Mouse (Mus musculus) forebrain, postnatal 0 days (tissue): Measurements from ENCODE around the gene Olfr906. TPM values are rescaled to one million over a fixed set of nuclear protein-coding genes. Genes with fewer than 3 reads are reported as not detected.

Source experiments
- ATAC-seq: fragments of 200-750 bp; cut with Nextera tagmentation; 2 replicates; pipeline ENCODE4 v1.8.0; 2017; ENCODE audit warnings: mild to moderate bottlenecking, moderate library complexity
- DNase-seq: peaks from one replicate; pipeline ENCODE4 v3.0.0-alpha.2; 2015
- H3K27ac ChIP-seq: fragments of 300-500 bp; sonication (generic); 2 replicates; pipeline ENCODE4 v1.5.1; 2014; ENCODE audit warnings: low read depth, mild to moderate bottlenecking, antibody characterized with exemption, low read length, moderate library complexity, mixed read lengths
- H3K27me3 ChIP-seq: fragments of 300-500 bp; sonication (generic); 2 replicates; pipeline ENCODE4 v1.6.1; 2014; ENCODE audit warnings: mild to moderate bottlenecking, low read length, mixed read lengths; ENCODE audit not compliant: insufficient read depth
- H3K36me3 ChIP-seq: fragments of 300-500 bp; sonication (generic); 2 replicates; pipeline ENCODE4 v1.6.1; 2014; ENCODE audit warnings: mild to moderate bottlenecking, moderate library complexity; ENCODE audit not compliant: insufficient read depth
- H3K4me1 ChIP-seq: fragments of 300-500 bp; sonication (generic); 2 replicates; pipeline ENCODE4 v1.6.1; 2014; ENCODE audit warnings: antibody characterized with exemption; ENCODE audit not compliant: insufficient read depth
- H3K4me2 ChIP-seq: fragments of 300-500 bp; sonication (generic); 2 replicates; pipeline ENCODE4 v1.6.1; 2014; ENCODE audit warnings: low read depth, mild to moderate bottlenecking, moderate library complexity
- H3K4me3 ChIP-seq: fragments of 300-500 bp; sonication (generic); 2 replicates; pipeline ENCODE4 v1.5.1; 2014; ENCODE audit warnings: low read depth, low read length, mixed read lengths
- H3K9ac ChIP-seq: fragments of 300-500 bp; sonication (generic); 2 replicates; pipeline ENCODE4 v1.6.1; 2014; ENCODE audit warnings: mild to moderate bottlenecking
- H3K9me3 ChIP-seq: fragments of 300-500 bp; sonication (generic); 2 replicates; pipeline ENCODE4 v1.6.1; 2016; ENCODE audit warnings: low read length
- CTCF ChIP-seq: sonication (generic); IDR thresholded peaks from 2 replicates; pipeline ENCODE4 v1.5.1; 2016; ENCODE audit warnings: antibody characterized with exemption, control low read depth, low read depth
- WGBS: fragments of 180-500 bp; shearing (Covaris S2); extraction: QIAGEN DNeasy Blood & Tissue Kit; methylation state at CpG from one replicate; pipeline ENCODE4 v1.1.7; 2014; 5-methylcytosine and 5-hydroxymethylcytosine counted together
- polyA plus RNA-seq: library from polyadenylated mRNA; unstranded; fragments of >200 nt; fragmentation: Nextera tagmentation; extraction: Ambion mirVana; gene quantifications from 2 replicates; pipeline ENCODE4 v1.2.1, GENCODE M21; 2015
- total RNA-seq: library from RNA; depleted of rRNA; stranded (reverse); fragments of >200 nt; gene quantifications from 2 replicates; pipeline ENCODE4 v1.2.3, GENCODE M21; 2014; rRNA removed

Gene Olfr906
- total and polyA plus RNA-seq, 2 experiments from 2014 or later, result not detected

DNA sequence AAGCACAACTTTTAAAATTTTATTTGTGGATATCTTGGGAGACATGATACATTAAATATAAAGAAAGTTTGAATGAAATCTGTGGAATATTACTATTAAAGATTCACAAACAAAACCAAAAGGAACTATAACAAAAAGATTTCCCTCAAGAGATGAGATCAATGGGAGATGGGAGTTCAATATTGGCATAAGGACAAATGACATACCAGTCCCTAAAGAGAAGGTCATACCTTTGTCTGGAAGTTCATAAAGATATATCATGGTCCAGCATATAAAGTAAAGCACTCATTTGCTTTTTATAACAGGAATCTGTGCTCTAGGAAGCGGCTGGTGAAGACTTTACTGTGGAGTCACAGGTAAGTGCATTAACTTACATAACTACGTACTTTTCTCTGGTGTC, 50.7 kb downstream of the Olfr906 start, which contains the start of gene Olfr910:
Olfr910 (plus strand) TSS at position 301 of the 400 bp plus-strand sequence.
- no peak for TF ChIP-seq CTCF
- H3K27me3 ChIP-seq, result no peaks in the 10 kb centered on the region
- DNase-seq, result no peak
- no peaks in the 10 kb centered on the region for H3K9me3 ChIP-seq
- no peak for ATAC-seq
- no peaks in the 10 kb centered on the region for H3K4me1 ChIP-seq
- no peak within 1 kb of the TSS for H3K9ac ChIP-seq
- no peak within 1 kb of the TSS for H3K4me2 ChIP-seq
- no peak within 1 kb of the TSS for H3K4me3 ChIP-seq
- WGBS, result 97% methylated on average over 2 of the region's 2 CpGs
- H3K36me3 ChIP-seq, result no peaks in the 10 kb centered on the region
- H3K27ac ChIP-seq, result no peak within 1 kb of the TSS

Other genes starting within 250 kb of the Olfr906 start
- gene Olfr143, start 234.3 kb upstream of the Olfr906 start, total RNA-seq, result not detected in 2 replicates
- gene Olfr143, start 234.3 kb upstream of the Olfr906 start, polyA plus RNA-seq, result not detected in 2 replicates
- gene Olfr895, start 219.2 kb upstream of the Olfr906 start, total RNA-seq, result not detected in 2 replicates
- gene Olfr895, start 219.2 kb upstream of the Olfr906 start, polyA plus RNA-seq, result not detected in 2 replicates
- not detected in 2 replicates for gene Olfr896-ps1, start 196.0 kb upstream of the Olfr906 start, total RNA-seq
- not detected in 2 replicates for gene Olfr896-ps1, start 196.0 kb upstream of the Olfr906 start, polyA plus RNA-seq
- not detected in 2 replicates for gene Olfr25, start 158.0 kb upstream of the Olfr906 start, total RNA-seq
- not detected in 2 replicates for gene Olfr25, start 158.0 kb upstream of the Olfr906 start, polyA plus RNA-seq
- not detected in 2 replicates for gene Olfr898, start 138.7 kb upstream of the Olfr906 start, total RNA-seq
- gene Olfr898, start 138.7 kb upstream of the Olfr906 start, polyA plus RNA-seq, result not detected in 2 replicates
- not detected in 2 replicates for gene Olfr250, start 120.2 kb upstream of the Olfr906 start, total RNA-seq
- not detected in 2 replicates for gene Olfr250, start 120.2 kb upstream of the Olfr906 start, polyA plus RNA-seq
- not detected in 2 replicates for gene Olfr251, start 110.0 kb upstream of the Olfr906 start, total RNA-seq
- not detected in 2 replicates for gene Olfr251, start 110.0 kb upstream of the Olfr906 start, polyA plus RNA-seq
- not detected in 2 replicates for gene Olfr147, start 85.4 kb upstream of the Olfr906 start, total RNA-seq
- not detected in 2 replicates for gene Olfr147, start 85.4 kb upstream of the Olfr906 start, polyA plus RNA-seq
- gene Olfr901, start 57.6 kb upstream of the Olfr906 start, total RNA-seq, result not detected in 2 replicates
- gene Olfr901, start 57.6 kb upstream of the Olfr906 start, polyA plus RNA-seq, result not detected in 2 replicates
- gene Olfr902, start 39.4 kb upstream of the Olfr906 start, total RNA-seq, result not detected in 2 replicates
- gene Olfr902, start 39.4 kb upstream of the Olfr906 start, polyA plus RNA-seq, result not detected in 2 replicates
- gene Olfr904, start 23.9 kb upstream of the Olfr906 start, total RNA-seq, result not detected in 2 replicates
- not detected in 2 replicates for gene Olfr904, start 23.9 kb upstream of the Olfr906 start, polyA plus RNA-seq
- not detected in 2 replicates for gene Olfr905, start 16.0 kb upstream of the Olfr906 start, total RNA-seq
- gene Olfr905, start 16.0 kb upstream of the Olfr906 start, polyA plus RNA-seq, result not detected in 2 replicates
- gene Olfr907, start 8.7 kb downstream of the Olfr906 start, total RNA-seq, result not detected in 2 replicates
- not detected in 2 replicates for gene Olfr907, start 8.7 kb downstream of the Olfr906 start, polyA plus RNA-seq
- gene Olfr911-ps1, start 34.5 kb downstream of the Olfr906 start, total RNA-seq, result not detected in 2 replicates
- not detected in 2 replicates for gene Olfr911-ps1, start 34.5 kb downstream of the Olfr906 start, polyA plus RNA-seq
- not detected in 2 replicates for gene Olfr910, start 50.8 kb downstream of the Olfr906 start, total RNA-seq
- not detected in 2 replicates for gene Olfr910, start 50.8 kb downstream of the Olfr906 start, polyA plus RNA-seq
- gene Olfr912, start 93.1 kb downstream of the Olfr906 start, total RNA-seq, result not detected in 2 replicates
- not detected in 2 replicates for gene Olfr912, start 93.1 kb downstream of the Olfr906 start, polyA plus RNA-seq
- not detected in 2 replicates for gene Olfr913, start 105.7 kb downstream of the Olfr906 start, total RNA-seq
- not detected in 2 replicates for gene Olfr913, start 105.7 kb downstream of the Olfr906 start, polyA plus RNA-seq
- gene Olfr914, start 118.0 kb downstream of the Olfr906 start, total RNA-seq, result not detected in 2 replicates
- not detected in 2 replicates for gene Olfr914, start 118.0 kb downstream of the Olfr906 start, polyA plus RNA-seq
- not detected in 2 replicates for gene Olfr916, start 172.8 kb downstream of the Olfr906 start, total RNA-seq
- not detected in 2 replicates for gene Olfr916, start 172.8 kb downstream of the Olfr906 start, polyA plus RNA-seq
- not detected in 2 replicates for gene Olfr917, start 178.8 kb downstream of the Olfr906 start, total RNA-seq
- gene Olfr917, start 178.8 kb downstream of the Olfr906 start, polyA plus RNA-seq, result not detected in 2 replicates
- gene Olfr918, start 187.5 kb downstream of the Olfr906 start, total RNA-seq, result not detected in 2 replicates
- not detected in 2 replicates for gene Olfr918, start 187.5 kb downstream of the Olfr906 start, polyA plus RNA-seq
- not detected in 2 replicates for gene Olfr919, start 216.6 kb downstream of the Olfr906 start, total RNA-seq
- gene Olfr919, start 216.6 kb downstream of the Olfr906 start, polyA plus RNA-seq, result not detected in 2 replicates
- 6.5 and 7.9 TPM in 2 replicates for gene Vwa5a, start 231.2 kb downstream of the Olfr906 start, total RNA-seq
- 5.0 and 5.5 TPM in 2 replicates for gene Vwa5a, start 231.2 kb downstream of the Olfr906 start, polyA plus RNA-seq